8 mouse cellular contexts compared by ENCODE assay signal in the genomic region with DNA sequence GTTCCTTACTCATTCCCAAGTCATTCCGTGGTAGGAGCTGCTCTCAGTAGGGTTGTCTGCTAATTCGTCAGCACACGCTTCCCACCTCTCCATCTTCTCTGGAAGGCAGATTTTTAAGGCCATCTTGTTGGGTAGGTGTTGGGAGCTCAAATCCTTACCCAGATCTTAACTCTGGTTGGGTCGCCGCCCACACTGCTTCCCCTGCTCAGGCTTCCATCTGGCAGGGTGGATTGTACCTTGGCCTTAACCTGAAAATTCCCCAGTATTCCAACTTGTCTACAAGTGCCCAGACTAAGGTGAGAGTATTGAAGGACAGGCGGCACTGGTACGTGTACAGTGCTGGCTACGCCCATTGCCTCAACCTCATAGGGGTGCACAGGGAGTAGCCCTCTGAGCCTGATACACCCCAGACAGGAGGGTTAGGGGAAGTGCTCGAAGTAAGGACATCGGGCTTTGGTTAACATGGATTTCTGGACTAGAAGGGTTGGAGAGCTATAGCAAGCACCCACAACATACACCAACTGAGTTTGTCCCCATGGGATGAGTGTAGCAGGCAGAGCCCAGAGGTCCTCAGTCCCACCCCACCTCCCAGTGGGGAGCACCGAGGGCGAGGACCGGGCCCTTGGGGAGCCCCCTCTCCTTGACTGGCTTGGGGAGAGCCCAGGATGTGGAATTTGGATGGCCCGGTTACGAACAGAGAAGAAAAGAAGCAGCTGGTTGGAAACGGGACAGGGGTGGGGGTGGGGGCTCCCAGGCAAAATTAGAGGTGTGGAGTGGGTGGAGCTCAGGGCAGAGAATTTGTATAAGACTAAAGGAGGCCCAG. TPM values are rescaled to one million over a fixed set of nuclear protein-coding genes. Genes with fewer than 3 reads are reported as not detected.
DNase-seq lines count a peak whose midpoint lies in the region; ATAC-seq and TF ChIP-seq lines count a peak whose summit lies in the region.

No protein-coding gene starts in this region.

- no peak for TF ChIP-seq CTCF in ES-Bruce4 (IDR thresholded peaks at IDR 0.05; ENCODE audit: low read depth, low read length)

- peaks cover 29 to 50% of the 10 kb centered on the region in 2 experiments for H3K4me1 ChIP-seq in heart, embryonic 14.5 days (ENCODE audit: control insufficient read depth in 2 of 2, insufficient read depth in 2 of 2, low read length in 2 of 2)
- peaks cover 2% of the 10 kb centered on the region for H3K4me1 ChIP-seq in ES-Bruce4 (ENCODE audit: control insufficient read depth, insufficient read depth, low read length)
- H3K4me1 ChIP-seq in embryonic facial prominence, embryonic 12.5 days: peaks cover 48% of the 10 kb centered on the region
- peaks cover 73% of the 10 kb centered on the region for H3K4me1 ChIP-seq in limb, embryonic 13.5 days

- no peak for TF ChIP-seq POLR2A in ES-Bruce4 (IDR thresholded peaks at IDR 0.05; ENCODE audit: insufficient read depth, low read length)

- H3K4me2 ChIP-seq in heart, embryonic 14.5 days (ENCODE audit: low read length): peak overlapping the region; percentile 70
- peak overlapping the region; percentile 94 for H3K4me2 ChIP-seq in embryonic facial prominence, embryonic 12.5 days (replicated peaks)
- peak overlapping the region; percentile 97 for H3K4me2 ChIP-seq in limb, embryonic 13.5 days (replicated peaks)

- H3K9me3 ChIP-seq in heart, embryonic 14.5 days (ENCODE audit: control insufficient read depth, low read length): no peaks in the 10 kb centered on the region
- H3K9me3 ChIP-seq in ES-Bruce4 (replicated peaks; ENCODE audit: control insufficient read depth, insufficient read depth, low read length, poor library complexity, severe bottlenecking): no peaks in the 10 kb centered on the region
- H3K9me3 ChIP-seq in embryonic facial prominence, embryonic 12.5 days: no peaks in the 10 kb centered on the region
- H3K9me3 ChIP-seq in limb, embryonic 13.5 days: no peaks in the 10 kb centered on the region

- WGBS in heart, embryonic 14.5 days: 79% methylated on average over 16 of the region's 16 CpGs
- 71% methylated on average over 16 of the region's 16 CpGs for WGBS in embryonic facial prominence, embryonic 12.5 days
- WGBS in limb, embryonic 13.5 days: 80% methylated on average over 16 of the region's 16 CpGs

- intact Hi-C loops in heart, postnatal 14 days (cut with DNase I): no loop called here

- no peak overlapping the region for H3K4me3 ChIP-seq in heart, embryonic 14.5 days (ENCODE audit: control insufficient read depth in 1 of 2, insufficient read depth in 1 of 2, low read depth in 1 of 2, low read length in 2 of 2)
- no peak overlapping the region for H3K4me3 ChIP-seq in ES-Bruce4 (ENCODE audit: low read depth, low read length)
- H3K4me3 ChIP-seq in embryonic facial prominence, embryonic 12.5 days: peak overlapping the region; percentile 65; the same call in 1 of the 2 replicates
- H3K4me3 ChIP-seq in limb, embryonic 13.5 days: no peak overlapping the region; the same call in 1 of the 2 replicates

- no peak for TF ChIP-seq EP300 in ES-Bruce4 (IDR thresholded peaks at IDR 0.05; ENCODE audit: insufficient read depth, low read depth, low read length)

- no peak overlapping the region for H3K27ac ChIP-seq in heart, embryonic 14.5 days (replicated peaks in 1 of 2; ENCODE audit: control insufficient read depth in 1 of 2, insufficient read depth in 1 of 2, low read depth in 2 of 2, low read length in 2 of 2)
- H3K27ac ChIP-seq in ES-Bruce4 (ENCODE audit: insufficient read depth, low read length): no peak overlapping the region
- no peak overlapping the region for H3K27ac ChIP-seq in embryonic facial prominence, embryonic 12.5 days
- 0 out of 2 replicates have a peak overlapping the region, but pooled peaks have one; percentile 91 for H3K27ac ChIP-seq in limb, embryonic 13.5 days

- no peak for ATAC-seq in heart, embryonic 14.5 days (ENCODE audit: insufficient number of reproducible peaks, insufficient read depth, low FRiP score, low read depth)
- ATAC-seq in embryonic facial prominence, embryonic 12.5 days (ENCODE audit: insufficient number of reproducible peaks, insufficient read depth, low FRiP score, low TSS enrichment): no peak
- no peak for ATAC-seq in limb, embryonic 13.5 days (ENCODE audit: low FRiP score, low read depth)

- peaks cover 53% of the 10 kb centered on the region for H3K27me3 ChIP-seq in heart, embryonic 14.5 days (ENCODE audit: control insufficient read depth, insufficient read depth, low read length)
- peaks cover 5% of the 10 kb centered on the region; the same call in 1 of the 2 replicates for H3K27me3 ChIP-seq in ES-Bruce4 (ENCODE audit: control insufficient read depth, insufficient read depth, low read length, poor library complexity, severe bottlenecking)
- H3K27me3 ChIP-seq in embryonic facial prominence, embryonic 12.5 days: peaks cover 56% of the 10 kb centered on the region
- H3K27me3 ChIP-seq in limb, embryonic 13.5 days: peaks cover 55% of the 10 kb centered on the region

- no peak for DNase-seq in heart, postnatal 14 days
- DNase-seq in urinary bladder, postnatal 4 days (ENCODE audit: low spot score in 2 of 2): no peak
- DNase-seq in gastrocnemius, adult 8-10 months (ENCODE audit: low spot score in 2 of 2): no peak
- DNase-seq in layer of hippocampus, adult 8-10 months (ENCODE audit: low spot score in 2 of 2): no peak

- H3K36me3 ChIP-seq in heart, embryonic 14.5 days (ENCODE audit: control insufficient read depth, insufficient read depth, low read length): peaks cover 9% of the 10 kb centered on the region
- no peaks in the 10 kb centered on the region for H3K36me3 ChIP-seq in ES-Bruce4 (ENCODE audit: control insufficient read depth, insufficient read depth, low read length, poor library complexity, severe bottlenecking)
- peaks cover 12% of the 10 kb centered on the region for H3K36me3 ChIP-seq in embryonic facial prominence, embryonic 12.5 days
- H3K36me3 ChIP-seq in limb, embryonic 13.5 days: peaks cover 20% of the 10 kb centered on the region

- H3K9ac ChIP-seq in heart, embryonic 14.5 days (ENCODE audit: low read length): peak overlapping the region; percentile 69
- H3K9ac ChIP-seq in ES-Bruce4 (ENCODE audit: low read depth, poor library complexity, severe bottlenecking): 0 out of 2 replicates have a peak overlapping the region, but pooled peaks have one; percentile 64
- H3K9ac ChIP-seq in embryonic facial prominence, embryonic 12.5 days: no peak overlapping the region; the same call in 1 of the 2 replicates
- H3K9ac ChIP-seq in limb, embryonic 13.5 days: peak overlapping the region; percentile 71

RNA-seq across cellular contexts. Expression of a gene that starts 1.2 kb away (rescaled TPM):
- polyA plus RNA-seq in heart, embryonic 14.5 days (2014; fragmentation: Nextera tagmentation; extraction: Ambion mirVana): 240 and 250 TPM in 2 replicates
- 10 to 100 TPM; 75.4 to 76.0 TPM for total RNA-seq in heart, postnatal 14 days (2021)
- polyA plus RNA-seq in ES-Bruce4 (2011; ENCODE audit: insufficient read depth, insufficient read length, low read depth, missing spikeins): 37.0 and 47.9 TPM in 2 replicates
- polyA plus RNA-seq in embryonic facial prominence, embryonic 12.5 days (2016; fragmentation: Nextera tagmentation; extraction: Ambion mirVana): 156 and 177 TPM in 2 replicates
- 163 and 177 TPM in 2 replicates for polyA plus RNA-seq in limb, embryonic 13.5 days (2015; fragmentation: Nextera tagmentation; extraction: Ambion mirVana)
- total RNA-seq in gastrocnemius, adult 8-10 months (2022): 10 to 100 TPM; 62.8 to 69.7 (median 65.5) TPM
- 10 to 100 TPM; 64.6 to 76.6 (median 69.6) TPM for total RNA-seq in layer of hippocampus, adult 8-10 months (2022)

RNA-seq across cellular contexts. Expression of a gene that starts 1.6 kb away (rescaled TPM):
- 1.4 and 1.9 TPM in 2 replicates for polyA plus RNA-seq in heart, embryonic 14.5 days (2014; fragmentation: Nextera tagmentation; extraction: Ambion mirVana)
- 1 to 10 TPM; 3.0 to 5.2 TPM for total RNA-seq in heart, postnatal 14 days (2021)
- 0.65 and 3.7 TPM in 2 replicates for polyA plus RNA-seq in ES-Bruce4 (2011; ENCODE audit: insufficient read depth, insufficient read length, low read depth, missing spikeins)
- 4.2 and 10.1 TPM in 2 replicates for polyA plus RNA-seq in embryonic facial prominence, embryonic 12.5 days (2016; fragmentation: Nextera tagmentation; extraction: Ambion mirVana)
- 4.9 and 5.8 TPM in 2 replicates for polyA plus RNA-seq in limb, embryonic 13.5 days (2015; fragmentation: Nextera tagmentation; extraction: Ambion mirVana)
- under 1 TPM; 0.19 to 0.46 (median 0.33) TPM for total RNA-seq in gastrocnemius, adult 8-10 months (2022)
- total RNA-seq in layer of hippocampus, adult 8-10 months (2022): 1 to 10 TPM in 3 of 4 experiments, under 1 TPM in 1; 0.96 to 3.8 (median 2.0) TPM

RNA-seq across cellular contexts. Expression of a gene that starts 5.3 kb away (rescaled TPM):
- not detected in 2 replicates for polyA plus RNA-seq in heart, embryonic 14.5 days (2014; fragmentation: Nextera tagmentation; extraction: Ambion mirVana)
- under 1 TPM in 1 of 2 experiments, not detected in 1; 0.10 TPM for total RNA-seq in heart, postnatal 14 days (2021)
- polyA plus RNA-seq in ES-Bruce4 (2011; ENCODE audit: insufficient read depth, insufficient read length, low read depth, missing spikeins): 0.55 and 0.70 TPM in 2 replicates
- 0.20 and 0.24 TPM in 2 replicates for polyA plus RNA-seq in embryonic facial prominence, embryonic 12.5 days (2016; fragmentation: Nextera tagmentation; extraction: Ambion mirVana)
- 0.85 and 1.0 TPM in 2 replicates for polyA plus RNA-seq in limb, embryonic 13.5 days (2015; fragmentation: Nextera tagmentation; extraction: Ambion mirVana)
- total RNA-seq in gastrocnemius, adult 8-10 months (2022): under 1 TPM; 0.13 to 0.20 (median 0.16) TPM
- 100 to 1,000 TPM in 1 of 4 experiments, 10 to 100 TPM in 3; 82.9 to 103 (median 92.4) TPM for total RNA-seq in layer of hippocampus, adult 8-10 months (2022)

RNA-seq across cellular contexts. Expression of a gene that starts 18.6 kb away (rescaled TPM):
- polyA plus RNA-seq in heart, embryonic 14.5 days (2014; fragmentation: Nextera tagmentation; extraction: Ambion mirVana): 279 and 319 TPM in 2 replicates
- total RNA-seq in heart, postnatal 14 days (2021): 100 to 1,000 TPM; 175 to 185 TPM
- 107 and 122 TPM in 2 replicates for polyA plus RNA-seq in ES-Bruce4 (2011; ENCODE audit: insufficient read depth, insufficient read length, low read depth, missing spikeins)
- polyA plus RNA-seq in embryonic facial prominence, embryonic 12.5 days (2016; fragmentation: Nextera tagmentation; extraction: Ambion mirVana): 310 and 331 TPM in 2 replicates
- polyA plus RNA-seq in limb, embryonic 13.5 days (2015; fragmentation: Nextera tagmentation; extraction: Ambion mirVana): 330 TPM in 2 replicates
- total RNA-seq in gastrocnemius, adult 8-10 months (2022): 100 to 1,000 TPM; 104 to 172 (median 141) TPM
- 100 to 1,000 TPM; 124 to 203 (median 161) TPM for total RNA-seq in layer of hippocampus, adult 8-10 months (2022)

RNA-seq across cellular contexts. Expression of a gene that starts 29.5 kb away (rescaled TPM):
- polyA plus RNA-seq in heart, embryonic 14.5 days (2014; fragmentation: Nextera tagmentation; extraction: Ambion mirVana): 19.1 and 19.8 TPM in 2 replicates
- 10 to 100 TPM; 16.6 to 16.7 TPM for total RNA-seq in heart, postnatal 14 days (2021)
- 9.4 and 9.8 TPM in 2 replicates for polyA plus RNA-seq in ES-Bruce4 (2011; ENCODE audit: insufficient read depth, insufficient read length, low read depth, missing spikeins)
- 37.7 and 37.8 TPM in 2 replicates for polyA plus RNA-seq in embryonic facial prominence, embryonic 12.5 days (2016; fragmentation: Nextera tagmentation; extraction: Ambion mirVana)
- 37.3 and 40.6 TPM in 2 replicates for polyA plus RNA-seq in limb, embryonic 13.5 days (2015; fragmentation: Nextera tagmentation; extraction: Ambion mirVana)
- total RNA-seq in gastrocnemius, adult 8-10 months (2022): 10 to 100 TPM; 12.0 to 18.8 (median 15.2) TPM
- 10 to 100 TPM; 10.1 to 12.1 (median 10.7) TPM for total RNA-seq in layer of hippocampus, adult 8-10 months (2022)
